Mouse (Mus musculus): ENCODE measurements around the gene Prdx6.
"Not testable (repeated sequence)": the region's sequence is repeated elsewhere in the genome, so short reads cannot be mapped to it uniquely, and the experiment has no call there.

The Prdx6 gene

GRCm38 (mm10) chr1:161251417-161252265 lies 622 bp upstream of the Prdx6 start:
- DNase-seq (ENCODE audit: low spot score in 2 of 2) = peak; percentile 84 to 88

GRCm38 (mm10) chr1:161250031-161250603 lies 902 bp downstream of the Prdx6 start:
- DNase-seq (ENCODE audit: low spot score in 2 of 2) = peak; percentile 17 to 18

- no peak for DNase-seq (ENCODE audit: low spot score in 2 of 2)
Observed at GRCm38 (mm10) chr1:161249442-161249841, 1.6 kb downstream of the Prdx6 start.

GRCm38 (mm10) chr1:161248685-161249084 lies 2.3 kb downstream of the Prdx6 start:
- no peak for DNase-seq (ENCODE audit: low spot score in 2 of 2)

- DNase-seq (ENCODE audit: low spot score in 2 of 2) = no peak
Observed at GRCm38 (mm10) chr1:161247643-161248580, 3.1 kb downstream of the Prdx6 start.

GRCm38 (mm10) chr1:161247176-161247575 lies 3.8 kb downstream of the Prdx6 start:
- no peak for DNase-seq (ENCODE audit: low spot score in 2 of 2)

- DNase-seq (ENCODE audit: low spot score in 2 of 2) = no peak
Observed at GRCm38 (mm10) chr1:161237750-161238149, 13.3 kb downstream of the Prdx6 start.

- no peak for DNase-seq (ENCODE audit: low spot score in 2 of 2)
Observed at GRCm38 (mm10) chr1:161237339-161237738, 13.7 kb downstream of the Prdx6 start.

GRCm38 (mm10) chr1:161233226-161233839 lies 17.7 kb downstream of the Prdx6 start:
- no peak for DNase-seq (ENCODE audit: low spot score in 2 of 2)

GRCm38 (mm10) chr1:161232181-161232580 lies 18.8 kb downstream of the Prdx6 start:
- DNase-seq (ENCODE audit: low spot score in 2 of 2) = no peak

- DNase-seq (ENCODE audit: low spot score in 2 of 2) = no peak
Observed at GRCm38 (mm10) chr1:161224837-161225236, 26.2 kb downstream of the Prdx6 start.

- no peak for DNase-seq (ENCODE audit: low spot score in 2 of 2)
Observed at GRCm38 (mm10) chr1:161219816-161220215, 31.2 kb downstream of the Prdx6 start.

GRCm38 (mm10) chr1:161214465-161214864 lies 36.6 kb downstream of the Prdx6 start:
- peak; percentile 27 to 53 for DNase-seq (ENCODE audit: low spot score in 2 of 2)

- no peak for DNase-seq (ENCODE audit: low spot score in 2 of 2)
Observed at GRCm38 (mm10) chr1:161199856-161200255, 51.2 kb downstream of the Prdx6 start.

- DNase-seq (ENCODE audit: low spot score in 2 of 2) = not testable (repeated sequence)
Observed at GRCm38 (mm10) chr1:161196364-161196763, 54.7 kb downstream of the Prdx6 start.

GRCm38 (mm10) chr1:161195541-161196351 lies 55.3 kb downstream of the Prdx6 start:
- peak; percentile 44 to 53 for DNase-seq (ENCODE audit: low spot score in 2 of 2)

GRCm38 (mm10) chr1:161190253-161190910 lies 60.6 kb downstream of the Prdx6 start:
- DNase-seq (ENCODE audit: low spot score in 2 of 2) = no peak

Measured in natural killer cell, adult 2 months (primary cell).